Mouse (Mus musculus) layer of hippocampus, postnatal 36 days (tissue): ENCODE results near the gene Nlrc3. TPM values are rescaled to one million over a fixed set of nuclear protein-coding genes. Genes with fewer than 3 reads are reported as not detected.

Source experiments
- DNase-seq, 2 experiments: peaks; one replicate each; pipeline ENCODE4 v3.0.0; 2022
- microRNA-seq, 2 experiments: library from miRNA; unstranded; fragments of <30 nt; microRNA quantifications; one replicate each; pipeline ENCODE4 v1.2.0; 2021
- total RNA-seq, 2 experiments: library from RNA; stranded (reverse); gene quantifications; 2 replicates each; pipeline ENCODE4 v1.2.3; 2021

Gene Nlrc3
- total RNA-seq, 2 experiments from 2014 or later, result 2.2 to 2.9 TPM

DNA sequence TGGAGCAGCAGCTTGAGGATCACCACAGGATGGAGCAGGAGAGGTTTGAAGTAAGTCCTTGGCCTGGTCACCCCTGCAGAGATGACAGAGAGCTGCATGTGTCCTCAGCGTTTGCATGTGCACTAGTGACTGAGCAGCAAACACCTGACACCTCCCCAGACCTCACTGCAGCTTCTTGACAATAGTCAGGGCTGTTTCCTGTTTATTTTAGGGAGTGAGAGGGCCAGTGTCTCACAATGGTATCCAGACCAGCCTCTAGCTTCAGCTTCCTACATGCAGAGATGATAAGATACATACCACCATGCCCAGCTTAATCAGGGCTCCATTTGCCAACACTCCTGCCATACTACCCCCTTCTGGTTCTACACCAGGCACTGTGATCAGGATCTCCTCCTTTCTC, 47.9 kb downstream of the Nlrc3 start:
- DNase-seq, result no peak

GRCm38 (mm10) chr16:3923966-3924365, 52.5 kb downstream of the Nlrc3 start:
- no peak for DNase-seq

DNA sequence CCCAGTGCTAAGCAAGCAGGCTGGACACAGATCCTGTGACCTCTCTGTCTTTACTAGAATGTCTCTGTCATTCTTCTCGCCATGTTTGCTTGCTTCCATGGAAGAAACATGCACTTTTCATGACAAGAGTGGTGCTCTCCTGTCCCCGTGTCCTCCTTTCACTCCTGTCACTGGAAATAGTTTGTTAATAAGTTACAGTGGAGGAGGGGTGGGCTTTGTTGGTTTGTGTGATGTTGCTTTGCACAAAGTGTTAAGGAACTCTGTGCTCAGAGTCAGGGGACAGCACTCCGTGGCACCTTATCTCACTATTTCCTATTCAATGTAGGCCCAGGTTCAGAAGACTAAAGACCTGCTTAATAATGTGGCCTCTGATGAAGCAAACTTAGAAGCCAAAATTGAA, 52.9 kb downstream of the Nlrc3 start:
- DNase-seq, result no peak

DNA sequence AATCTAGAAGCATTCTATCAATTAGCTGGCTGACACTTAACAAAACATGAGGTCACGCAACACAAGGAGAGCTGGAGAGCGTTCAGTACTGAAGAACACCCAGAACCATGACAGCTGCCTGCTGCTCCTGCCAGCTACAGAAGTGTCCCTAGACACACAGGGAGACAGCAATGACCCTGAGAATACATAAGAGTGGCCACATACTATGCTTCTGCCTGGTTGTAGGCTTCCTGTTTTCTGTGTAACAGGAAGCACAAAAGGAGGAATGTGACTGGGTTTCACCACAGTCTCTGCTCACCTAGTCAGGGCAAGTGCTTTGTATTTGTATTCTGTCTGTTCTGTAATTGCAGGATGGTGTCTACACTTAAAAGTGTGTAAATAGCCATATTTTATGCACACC, 55.7 kb downstream of the Nlrc3 start:
- no peak for DNase-seq

GRCm38 (mm10) chr16:3909118-3909517, 67.3 kb downstream of the Nlrc3 start:
- DNase-seq, result no peak

DNA sequence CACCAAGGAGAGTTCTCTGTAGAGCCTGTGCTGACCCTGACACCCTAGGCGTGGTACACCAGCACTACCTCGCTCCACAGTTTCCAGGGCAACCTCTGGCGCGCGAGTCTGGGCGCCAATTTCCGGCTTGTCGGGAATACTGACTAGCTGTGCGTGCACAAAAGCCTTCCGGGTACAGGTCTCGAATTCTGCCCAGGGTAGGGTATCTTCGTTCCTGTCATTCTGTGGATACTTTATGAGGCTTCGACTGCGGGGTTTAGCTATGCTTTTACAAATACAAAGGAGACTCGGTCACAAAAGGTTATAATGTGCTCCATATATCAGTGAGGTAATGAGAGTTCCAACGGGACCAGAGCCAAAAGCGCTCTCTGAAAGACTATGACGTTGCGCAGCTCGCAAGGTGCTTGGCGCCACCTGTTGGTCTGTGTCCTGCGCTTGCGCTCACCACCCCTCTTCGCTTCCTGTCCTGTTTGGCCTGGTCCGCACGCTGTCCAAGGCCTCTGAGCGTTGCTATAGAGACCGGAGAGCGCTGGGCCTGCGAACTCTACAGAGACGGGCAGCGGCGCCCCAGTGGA, 67.8 kb downstream of the Nlrc3 start, which contains the start of the genes 1700037C18Rik and Cluap1:
Gene 1700037C18Rik (minus strand): TSS at position 153 of the 575 bp plus-strand sequence.
Gene Cluap1 (plus strand): TSS at position 265 of the 575 bp plus-strand sequence.
- peak; percentile 92 to 93 for DNase-seq

DNA sequence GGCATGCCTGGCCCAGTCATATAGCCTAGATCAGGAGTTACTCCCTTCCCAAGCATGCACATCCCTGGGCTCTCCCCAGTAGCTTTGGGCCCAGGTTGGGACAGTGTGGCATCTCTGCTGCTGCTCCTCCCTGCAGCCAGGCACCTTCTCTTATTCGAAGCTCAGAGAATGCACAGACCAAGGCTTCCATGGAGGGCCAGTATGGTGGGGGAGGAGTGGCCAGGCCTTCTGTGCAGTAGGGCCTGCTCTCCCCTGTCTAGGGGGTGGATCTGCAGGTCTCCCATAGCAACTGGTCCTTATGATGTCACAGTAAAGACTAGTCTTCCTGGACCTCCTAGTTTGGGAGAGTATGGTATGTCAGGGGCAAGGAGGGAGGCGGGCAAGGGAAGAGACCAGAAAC, 69.0 kb downstream of the Nlrc3 start:
- no peak for DNase-seq

GRCm38 (mm10) chr16:3896553-3896952, 79.9 kb downstream of the Nlrc3 start:
- no peak for DNase-seq

DNA sequence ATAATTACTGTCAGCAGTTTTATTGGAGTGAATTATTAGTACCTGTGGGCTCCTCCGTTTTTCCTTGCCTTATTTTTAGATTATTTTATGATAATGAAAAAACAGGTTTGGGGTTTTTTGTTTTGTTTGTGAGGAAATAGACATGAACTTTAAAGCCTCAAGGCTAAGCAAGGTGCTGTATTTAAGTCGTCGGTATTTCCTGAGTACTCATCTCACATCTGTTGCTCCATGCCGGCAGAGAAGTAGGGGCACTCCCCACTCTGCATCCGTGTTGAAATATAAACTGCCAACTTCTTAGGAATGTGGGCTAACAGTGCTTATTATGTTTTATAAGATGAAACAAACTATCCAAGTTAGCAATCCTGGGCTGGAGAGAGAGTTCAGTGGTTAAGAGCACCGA, 80.4 kb downstream of the Nlrc3 start:
- no peak for DNase-seq

- no peak for DNase-seq
Measured at GRCm38 (mm10) chr16:3895173-3895792, 81.1 kb downstream of the Nlrc3 start.

Small RNA genes within 50 kb of the gene (microRNA-seq; reads per million reads assigned to microRNA genes)
- gene Gm23493, result 0 reads per million in 2 experiments

Other genes with a start within 250 kb of the Nlrc3 start
- gene Zfp263, start 232.5 kb downstream of the Nlrc3 start, total RNA-seq, result 10 to 100 TPM; 18.1 to 20.6 TPM
- not detected for gene Olfr15, start 145.8 kb downstream of the Nlrc3 start, total RNA-seq
- gene Zfp174, start 129.4 kb downstream of the Nlrc3 start, total RNA-seq, result 1 to 10 TPM; 4.4 to 5.0 TPM
- 100 to 1,000 TPM in 1 of 2 experiments, 10 to 100 TPM in 1; 89.6 to 123 TPM for gene Naa60, start 104.3 kb downstream of the Nlrc3 start, total RNA-seq
- gene Zfp597, start 92.1 kb downstream of the Nlrc3 start, total RNA-seq, result 10 to 100 TPM; 23.7 to 25.2 TPM
- gene Gm20695, start 92.0 kb downstream of the Nlrc3 start, total RNA-seq, result under 1 TPM; 0.60 to 0.66 TPM
- gene 1700037C18Rik, start 67.9 kb downstream of the Nlrc3 start, total RNA-seq, result 1 to 10 TPM; 4.6 to 5.2 TPM
- 10 to 100 TPM; 30.2 to 32.0 TPM for gene Cluap1, start 67.8 kb downstream of the Nlrc3 start, total RNA-seq
- 10 to 100 TPM; 46.4 to 48.1 TPM for gene Slx4, start 27.1 kb upstream of the Nlrc3 start, total RNA-seq
- gene Dnase1, start 60.3 kb upstream of the Nlrc3 start, total RNA-seq, result not detected
- 10 to 100 TPM; 72.4 to 73.2 TPM for gene Trap1, start 101.2 kb upstream of the Nlrc3 start, total RNA-seq
- gene Crebbp, start 237.4 kb upstream of the Nlrc3 start, total RNA-seq, result 10 to 100 TPM; 77.3 to 96.4 TPM